Mouse (Mus musculus) midbrain, postnatal 0 days (tissue): ENCODE data around the gene Cyth1. TPM values are rescaled to one million over a fixed set of nuclear protein-coding genes. Genes with fewer than 3 reads are reported as not detected.

Source experiments
- ATAC-seq: fragments of 200-750 bp; cut with Nextera tagmentation; 2 replicates; pipeline ENCODE4 v1.8.0; 2017; ENCODE audit warnings: moderate number of reproducible peaks, mild to moderate bottlenecking, moderate TSS enrichment, moderate library complexity; ENCODE audit not compliant: low FRiP score
- DNase-seq: peaks from one replicate; pipeline ENCODE4 v3.0.0-alpha.2; 2015; ENCODE audit warnings: low spot score
- H3K27ac ChIP-seq: fragments of 300-500 bp; sonication (generic); 2 replicates; pipeline ENCODE4 v1.5.1; 2014; ENCODE audit warnings: low read depth, mild to moderate bottlenecking, low read length, mixed read lengths
- H3K27me3 ChIP-seq: fragments of 300-500 bp; sonication (generic); 2 replicates; pipeline ENCODE4 v1.6.1; 2014; ENCODE audit warnings: low read length, control low read depth, mixed read lengths; ENCODE audit not compliant: insufficient read depth
- H3K36me3 ChIP-seq: fragments of 300-500 bp; sonication (generic); 2 replicates; pipeline ENCODE4 v1.6.1; 2014; ENCODE audit warnings: low read length, control low read depth, mixed read lengths; ENCODE audit not compliant: insufficient read depth
- H3K4me1 ChIP-seq: fragments of 300-500 bp; sonication (generic); 2 replicates; pipeline ENCODE4 v1.6.1; 2014; ENCODE audit warnings: mild to moderate bottlenecking, control low read depth, antibody characterized with exemption, low read length, mixed read lengths; ENCODE audit not compliant: insufficient read depth
- H3K4me2 ChIP-seq: fragments of 300-500 bp; sonication (generic); 2 replicates; pipeline ENCODE4 v1.6.1; 2014; ENCODE audit warnings: low read depth, mild to moderate bottlenecking, low read length, mixed read lengths; ENCODE audit not compliant: poor library complexity, severe bottlenecking
- H3K4me3 ChIP-seq: fragments of 300-500 bp; sonication (generic); 2 replicates; pipeline ENCODE4 v1.5.1; 2014; ENCODE audit warnings: low read depth, mild to moderate bottlenecking, low read length, moderate library complexity
- H3K9ac ChIP-seq: fragments of 300-500 bp; sonication (generic); replicated peaks from 2 replicates; pipeline ENCODE4 v1.6.1; 2014; ENCODE audit warnings: mild to moderate bottlenecking, low read length, moderate library complexity, mixed read lengths; ENCODE audit not compliant: poor library complexity, severe bottlenecking
- H3K9me3 ChIP-seq: fragments of 300-500 bp; sonication (generic); 2 replicates; pipeline ENCODE4 v1.6.1; 2016; ENCODE audit warnings: low read length, control low read depth
- CTCF ChIP-seq: IDR thresholded peaks from 2 replicates; pipeline ENCODE4 v1.5.1; 2016; ENCODE audit warnings: antibody characterized with exemption, mild to moderate bottlenecking
- WGBS: fragments of 180-500 bp; shearing (Covaris S2); extraction: QIAGEN DNeasy Blood & Tissue Kit; methylation state at CpG from one replicate; pipeline ENCODE4 v1.1.7; 2014; 5-methylcytosine and 5-hydroxymethylcytosine counted together
- polyA plus RNA-seq: library from polyadenylated mRNA; unstranded; fragments of >200 nt; fragmentation: Nextera tagmentation; extraction: Ambion mirVana; gene quantifications from 2 replicates; pipeline ENCODE4 v1.2.1, GENCODE M21; 2015
- total RNA-seq: library from RNA; depleted of rRNA; stranded (reverse); fragments of >200 nt; gene quantifications from 2 replicates; pipeline ENCODE4 v1.2.3, GENCODE M21; 2014

The Cyth1 gene
- total and polyA plus RNA-seq, 2 experiments from 2014 or later = 20.0 to 40.2 TPM

GRCm38 (mm10) chr11:118152964-118153363 lies 95.4 kb downstream of the Cyth1 start:
- DNase-seq (no peak), ATAC-seq (no peak)
- Histone ChIP-seq H3K9me3 (no peaks in the 10 kb centered on the region; the same call in 1 of the 2 replicates), H3K27me3 (no peaks in the 10 kb centered on the region), H3K9ac (no peak overlapping the region), H3K4me3 (no peak overlapping the region), H3K27ac (no peak overlapping the region), H3K36me3 (no peaks in the 10 kb centered on the region), H3K4me1 (no peaks in the 10 kb centered on the region), H3K4me2 (no peak overlapping the region)
- TF ChIP-seq CTCF = no peak
- 88% methylated on average over 4 of the region's 4 CpGs for WGBS

DNA sequence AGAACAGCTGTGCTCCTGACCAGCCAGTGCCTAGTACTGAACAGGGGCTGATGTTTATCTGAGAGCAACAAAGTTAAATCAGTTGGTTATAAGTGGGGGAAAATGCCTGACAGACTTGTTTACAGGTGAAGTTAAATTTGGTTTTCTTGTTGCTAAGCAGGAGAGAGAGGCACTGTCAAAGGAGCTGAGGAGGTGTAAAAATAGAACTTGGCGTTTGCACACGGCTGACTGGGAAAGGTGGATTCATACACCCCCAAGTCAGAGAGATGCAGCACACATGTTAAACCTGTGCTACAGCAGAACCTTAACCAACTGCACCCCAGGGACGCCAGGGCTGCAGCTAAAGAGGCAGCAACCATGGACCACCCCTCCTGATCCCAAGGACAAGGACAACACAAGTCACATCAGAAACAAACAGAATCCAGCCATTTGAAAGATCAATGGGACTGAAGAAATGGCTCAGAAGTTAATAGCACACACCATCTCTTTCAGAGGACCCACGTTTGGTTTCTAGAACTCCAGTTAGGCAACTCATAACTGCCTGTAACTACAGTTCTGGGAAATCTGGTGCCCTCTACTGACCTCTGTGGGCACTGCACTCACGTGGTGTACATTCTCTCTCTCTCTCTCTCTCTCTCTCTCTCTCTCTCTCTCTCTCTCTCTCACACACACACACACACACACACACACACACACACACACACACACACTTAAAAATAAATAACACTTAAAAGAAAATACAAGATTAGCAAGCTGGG lies 96.8 kb downstream of the Cyth1 start:
- Histone ChIP-seq H3K9ac (no peak overlapping the region), H3K36me3 (no peaks in the 10 kb centered on the region), H3K27ac (no peak overlapping the region; the same call in 1 of the 2 replicates), H3K9me3 (no peaks in the 10 kb centered on the region; the same call in 1 of the 2 replicates), H3K4me3 (no peak overlapping the region), H3K4me2 (no peak overlapping the region), H3K27me3 (no peaks in the 10 kb centered on the region), H3K4me1 (no peaks in the 10 kb centered on the region)
- ATAC-seq (no peak), DNase-seq (no peak)
- TF ChIP-seq CTCF = peak; percentile 18; the same call in 1 of the 2 replicates
- 82% methylated on average over 5 of the region's 5 CpGs for WGBS

DNA sequence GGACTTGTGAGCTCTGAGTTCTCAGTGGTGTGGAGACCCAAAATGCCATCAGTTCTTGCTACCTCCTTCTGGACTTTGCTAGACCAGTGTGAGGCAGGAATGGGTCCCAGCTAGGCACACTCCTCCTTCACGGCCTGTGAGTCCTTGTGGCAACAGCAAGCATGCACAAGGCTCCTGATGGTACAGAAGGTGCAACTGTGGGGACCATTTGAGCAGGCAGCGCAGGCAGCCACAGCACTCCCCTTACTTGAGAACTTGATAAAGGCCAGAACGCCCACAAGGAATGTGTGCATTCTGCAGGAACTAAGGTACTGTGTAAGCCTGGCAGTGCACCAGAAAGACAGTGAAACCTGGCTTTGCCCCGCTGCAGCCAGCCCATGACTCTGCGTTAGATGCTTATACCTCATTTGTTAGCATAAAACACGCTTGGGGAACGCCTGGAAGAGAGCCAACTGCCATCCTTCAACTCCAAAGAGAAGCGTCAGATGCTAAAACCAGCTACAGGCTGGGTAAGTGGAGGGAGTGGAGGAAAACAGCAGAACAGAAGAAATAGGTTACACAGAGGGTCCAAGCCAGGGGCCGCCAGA lies 98.2 kb downstream of the Cyth1 start:
- Histone ChIP-seq H3K27me3 (no peaks in the 10 kb centered on the region), H3K9me3 (no peaks in the 10 kb centered on the region), H3K27ac (no peak overlapping the region), H3K9ac (no peak overlapping the region), H3K4me2 (no peak overlapping the region), H3K4me1 (no peaks in the 10 kb centered on the region), H3K4me3 (no peak overlapping the region), H3K36me3 (no peaks in the 10 kb centered on the region)
- ATAC-seq (no peak), DNase-seq (peak; percentile 62)
- no peak for TF ChIP-seq CTCF
- 70% methylated on average over 9 of the region's 9 CpGs for WGBS

DNA sequence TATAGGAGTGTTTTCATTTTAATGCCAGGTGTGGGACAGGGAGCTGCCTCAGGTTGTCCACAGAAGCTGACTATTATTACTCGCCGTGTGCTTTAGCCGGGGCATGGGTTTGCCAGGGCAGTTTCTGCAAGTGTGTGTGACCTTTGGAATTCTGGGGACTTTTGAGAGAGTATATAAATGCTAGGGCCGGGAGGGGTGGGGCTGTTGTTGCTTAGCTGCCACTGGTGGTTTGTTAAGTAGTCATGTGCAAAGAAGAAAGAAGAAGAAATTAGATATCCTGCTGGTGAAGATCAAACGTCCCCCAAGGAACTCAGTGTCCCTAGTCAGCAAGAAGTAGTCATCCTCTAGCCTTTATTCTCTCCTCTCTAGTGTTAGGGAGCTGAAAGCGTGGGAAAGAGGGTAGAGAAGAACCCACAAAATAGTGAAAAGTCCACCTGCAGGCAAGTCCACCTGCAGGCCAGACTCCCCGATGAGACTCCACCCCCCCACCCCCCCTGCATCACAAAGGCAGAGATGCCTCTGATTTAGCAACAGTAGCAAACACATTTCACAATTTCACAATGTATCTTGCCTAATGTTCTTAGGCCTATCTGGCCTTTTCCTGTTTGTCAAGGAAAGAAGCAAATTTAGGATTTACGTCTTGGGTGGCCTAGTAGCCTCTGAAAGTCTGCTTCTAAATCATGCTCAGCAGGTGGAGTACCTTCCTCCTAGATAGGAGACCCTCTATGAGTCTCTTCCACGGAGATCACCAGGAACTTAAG lies 100.3 kb downstream of the Cyth1 start:
- H3K4me3 ChIP-seq = no peak overlapping the region
- H3K36me3 ChIP-seq = no peaks in the 10 kb centered on the region
- no peak for DNase-seq
- no peak overlapping the region for H3K9ac ChIP-seq
- no peaks in the 10 kb centered on the region for H3K4me1 ChIP-seq
- ATAC-seq = no peak
- 73% methylated on average over 9 of the region's 9 CpGs for WGBS
- TF ChIP-seq CTCF = no peak
- H3K27me3 ChIP-seq = no peaks in the 10 kb centered on the region
- H3K9me3 ChIP-seq = no peaks in the 10 kb centered on the region
- H3K4me2 ChIP-seq = no peak overlapping the region
- no peak overlapping the region for H3K27ac ChIP-seq

DNA sequence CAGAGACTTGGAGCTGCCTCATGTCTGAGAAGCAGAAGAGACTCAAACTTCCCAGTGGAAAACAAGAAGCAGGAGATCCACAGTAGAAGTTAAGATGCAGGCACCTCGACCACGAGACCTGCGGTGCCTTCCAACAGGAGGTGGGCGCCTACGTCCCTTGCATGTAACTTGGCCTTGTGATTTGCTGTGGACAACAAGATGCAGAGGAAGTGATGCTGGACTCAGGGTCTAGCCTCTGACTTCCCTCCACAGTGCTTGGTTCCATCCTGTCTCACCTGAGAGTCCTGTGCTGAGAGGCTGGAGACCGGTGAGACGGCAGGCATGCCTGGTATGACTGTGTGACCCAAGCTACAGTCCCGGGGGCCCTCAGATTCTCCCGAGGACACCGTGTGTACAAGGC lies 101.9 kb downstream of the Cyth1 start:
- Histone ChIP-seq H3K4me3 (no peak overlapping the region), H3K27ac (no peak overlapping the region), H3K27me3 (no peaks in the 10 kb centered on the region), H3K4me1 (no peaks in the 10 kb centered on the region), H3K9me3 (no peaks in the 10 kb centered on the region), H3K9ac (no peak overlapping the region), H3K36me3 (no peaks in the 10 kb centered on the region), H3K4me2 (no peak overlapping the region)
- TF ChIP-seq CTCF = no peak
- 95% methylated on average over 10 of the region's 10 CpGs for WGBS
- DNase-seq (no peak), ATAC-seq (no peak)
